Mouse (Mus musculus): ENCODE results near the gene Cd2bp2.
"Not testable (repeated sequence)": the region's sequence is repeated elsewhere in the genome, so short reads cannot be mapped to it uniquely, and the experiment has no call there.

Cd2bp2 gene

DNA sequence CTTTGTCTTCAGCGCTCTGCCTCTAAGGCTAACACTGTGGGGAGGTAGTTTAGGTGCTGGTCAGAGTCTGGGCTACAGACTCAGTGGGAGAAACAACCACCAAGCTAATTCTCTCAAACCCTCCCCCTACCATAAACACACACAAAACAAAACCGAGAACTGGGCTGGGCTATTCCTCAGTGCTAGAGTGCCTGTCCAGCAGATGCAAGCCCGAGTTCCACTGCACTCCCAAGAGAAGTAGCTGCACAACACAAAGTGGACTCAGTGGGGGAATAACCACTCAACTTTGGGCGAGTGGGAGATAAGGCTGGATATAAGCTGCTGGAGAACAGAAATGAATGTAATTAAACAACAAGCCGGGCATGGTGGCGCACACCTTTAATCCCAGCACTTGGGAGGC is 5.2 kb downstream of the Cd2bp2 start:
- no peak for DNase-seq (ENCODE audit: inconsistent ontology term)

- no peak for DNase-seq (ENCODE audit: inconsistent ontology term)
These were observed 7.3 kb downstream of the Cd2bp2 start for GRCm38 (mm10) chr7:127188305-127189276.

GRCm38 (mm10) chr7:127187351-127187750 is 8.5 kb downstream of the Cd2bp2 start:
- no peak for DNase-seq (ENCODE audit: inconsistent ontology term)

GRCm38 (mm10) chr7:127185601-127186000 is 10.2 kb downstream of the Cd2bp2 start:
- DNase-seq (ENCODE audit: inconsistent ontology term): no peak

GRCm38 (mm10) chr7:127184720-127185119 is 11.1 kb downstream of the Cd2bp2 start:
- no peak for DNase-seq (ENCODE audit: inconsistent ontology term)

GRCm38 (mm10) chr7:127183828-127184227 is 12.0 kb downstream of the Cd2bp2 start:
- DNase-seq (ENCODE audit: inconsistent ontology term): no peak

- DNase-seq (ENCODE audit: inconsistent ontology term): no peak
These were observed 12.5 kb downstream of the Cd2bp2 start for GRCm38 (mm10) chr7:127183345-127183744.

DNA sequence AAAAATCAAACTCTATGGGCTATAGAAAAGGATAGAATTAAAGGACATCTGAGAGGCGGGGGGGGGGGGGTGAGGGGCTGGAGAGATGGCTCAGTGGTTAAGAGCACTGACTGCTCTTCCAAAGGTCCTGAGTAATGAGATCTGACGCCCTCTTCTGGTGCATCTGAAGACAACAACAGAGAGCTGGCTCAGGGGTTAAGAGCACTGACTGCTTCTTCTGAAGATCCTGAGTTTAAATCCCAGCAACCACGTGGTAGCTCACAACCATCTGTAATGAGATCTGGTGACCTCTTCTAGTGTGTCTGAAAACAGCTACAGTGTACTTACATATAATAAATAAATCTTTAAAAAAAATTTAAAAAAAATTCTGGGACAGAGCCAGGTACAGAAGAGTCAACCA is 14.1 kb downstream of the Cd2bp2 start:
- DNase-seq (ENCODE audit: inconsistent ontology term): not testable (repeated sequence)

DNA sequence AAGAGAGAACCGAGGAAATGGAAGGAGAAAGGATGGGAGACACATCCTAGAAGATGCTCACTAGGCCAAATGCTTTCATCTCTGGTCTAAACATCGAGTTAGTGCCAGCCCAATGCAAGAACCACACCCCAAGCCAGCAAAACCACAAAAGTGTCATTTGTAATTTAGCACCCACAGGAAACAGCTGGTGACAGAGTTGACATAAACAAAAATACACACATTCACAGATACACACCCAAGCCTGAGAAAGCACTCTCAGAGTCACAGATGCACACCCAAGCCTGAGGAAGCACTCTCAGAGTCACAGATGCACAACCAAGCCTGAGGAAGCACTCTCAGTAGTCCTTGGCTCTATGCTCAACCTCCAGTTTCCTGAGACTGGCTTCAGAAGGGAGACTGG is 15.1 kb downstream of the Cd2bp2 start:
- no peak for DNase-seq (ENCODE audit: inconsistent ontology term)

DNA sequence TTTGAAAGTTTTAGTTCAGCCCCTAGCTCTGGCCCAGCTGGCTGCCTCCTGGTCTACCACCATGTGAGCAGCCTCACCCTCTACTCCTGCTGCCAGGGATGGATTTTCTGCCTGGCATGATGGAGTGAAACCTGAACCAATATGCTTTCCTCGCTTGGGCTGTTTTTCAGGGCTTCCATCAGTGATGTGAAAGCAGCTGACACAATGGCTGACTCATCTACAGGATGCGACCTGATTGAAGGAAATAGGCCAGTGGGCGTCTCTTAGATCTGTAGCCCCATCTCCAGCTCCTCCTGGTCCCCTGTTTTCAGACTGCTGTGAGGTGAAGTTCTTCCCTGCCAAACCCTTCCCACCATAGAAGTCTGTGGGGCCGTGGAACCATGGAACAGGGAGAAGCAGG is 18.9 kb downstream of the Cd2bp2 start:
- DNase-seq (ENCODE audit: inconsistent ontology term): no peak

- DNase-seq (ENCODE audit: inconsistent ontology term): no peak
These were observed 29.3 kb downstream of the Cd2bp2 start for GRCm38 (mm10) chr7:127166501-127166900.

DNA sequence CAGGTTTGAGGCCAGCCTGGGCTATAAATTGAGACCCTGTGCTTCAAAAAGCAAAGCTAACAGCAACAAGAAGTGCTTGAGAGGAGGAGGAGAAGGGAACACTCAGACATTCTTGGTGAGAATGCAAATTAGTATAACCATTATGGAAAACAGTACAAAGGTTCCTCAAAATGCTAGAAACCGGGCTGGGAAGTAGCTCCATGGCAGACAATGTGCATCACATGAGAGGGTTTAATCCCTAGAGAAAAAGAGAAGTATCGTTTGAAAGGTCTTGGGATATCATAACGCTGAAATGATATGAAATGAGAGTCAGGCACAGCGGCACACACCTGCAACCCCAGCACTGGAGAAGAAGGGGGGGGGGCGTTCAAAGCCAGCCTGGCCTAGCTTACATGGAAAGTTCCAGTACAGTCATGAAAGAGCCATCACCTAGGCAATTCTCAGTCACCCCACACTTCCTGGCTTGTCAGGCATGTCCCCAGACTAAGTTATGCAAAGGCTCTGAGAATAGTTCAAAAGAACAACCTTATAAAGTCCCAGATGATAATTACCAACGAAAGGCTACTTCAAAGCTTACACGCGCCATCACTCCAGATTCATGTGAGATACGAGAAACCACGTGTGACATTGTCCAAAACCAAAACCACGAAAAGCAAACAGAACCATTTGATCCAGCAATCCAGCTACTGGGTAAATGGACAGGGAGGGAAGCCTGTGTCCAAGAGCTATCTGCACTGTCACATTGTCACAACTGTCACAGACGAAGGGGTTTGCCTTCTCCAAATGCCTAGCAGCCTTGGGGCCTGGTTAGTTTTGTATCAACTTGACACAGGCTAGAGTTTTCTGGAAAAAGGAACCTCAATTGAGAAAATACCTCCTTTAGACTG is 30.0 kb downstream of the Cd2bp2 start:
- DNase-seq (ENCODE audit: inconsistent ontology term): no peak

DNA sequence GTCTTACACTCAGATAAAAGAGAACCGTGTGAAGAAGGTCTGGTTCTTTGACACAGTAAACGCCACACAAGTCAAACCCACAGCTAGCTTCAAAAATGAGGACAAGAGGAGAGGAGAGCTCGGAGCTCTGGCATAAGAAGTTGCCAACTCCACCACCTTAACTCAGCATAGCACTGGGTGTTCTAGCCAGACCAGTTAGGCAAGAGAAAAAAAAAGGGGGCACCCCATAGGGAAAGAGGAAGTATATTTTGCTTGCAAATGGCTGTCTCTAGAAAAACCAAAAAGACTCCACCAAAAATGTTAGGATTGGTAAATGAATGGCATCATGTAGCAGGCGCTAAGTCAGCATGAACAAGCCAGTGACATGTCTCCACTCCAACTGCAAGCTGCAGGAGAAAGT is 31.8 kb downstream of the Cd2bp2 start:
- no peak for DNase-seq (ENCODE audit: inconsistent ontology term)

DNA sequence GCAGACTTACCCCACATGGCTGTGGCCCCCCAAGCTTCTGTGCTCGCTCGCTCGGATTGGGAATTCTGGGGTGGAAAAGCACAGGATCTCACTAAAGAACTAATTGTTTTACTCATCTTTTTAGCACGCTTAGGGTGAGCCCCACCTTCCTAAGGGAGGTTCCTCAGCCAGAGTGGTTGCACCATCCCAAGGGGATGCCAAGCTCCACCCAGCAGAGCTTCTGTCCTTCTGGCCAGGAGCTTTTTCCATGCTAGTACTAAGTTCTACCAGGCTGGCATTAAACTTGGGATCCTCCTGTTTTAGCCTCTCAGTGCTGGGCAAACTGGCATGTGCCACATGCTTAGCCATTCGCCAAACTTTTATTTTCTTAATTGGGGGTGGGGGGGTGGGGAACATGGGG is 33.3 kb downstream of the Cd2bp2 start:
- no peak for DNase-seq (ENCODE audit: inconsistent ontology term)

DNA sequence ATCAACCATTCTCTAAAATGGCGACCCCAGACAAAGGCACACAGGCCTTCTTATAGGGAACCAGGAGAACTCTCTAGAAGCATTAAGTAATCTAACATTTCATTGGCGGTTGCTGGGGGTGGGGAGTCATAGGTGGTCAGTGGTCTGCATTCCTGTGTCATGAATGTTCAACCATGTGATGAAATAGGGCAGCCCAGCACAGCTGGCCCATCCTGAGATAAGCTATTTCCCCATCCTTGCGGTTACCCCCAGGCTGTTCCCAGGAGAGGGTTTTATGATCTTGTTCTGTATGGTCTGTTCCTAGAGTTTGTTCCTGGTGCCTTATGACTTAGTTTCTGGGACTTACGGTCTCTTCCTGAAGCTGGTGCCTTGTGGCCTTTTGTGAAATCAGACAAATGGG is 38.3 kb downstream of the Cd2bp2 start:
- DNase-seq (ENCODE audit: inconsistent ontology term): peak; percentile 19

GRCm38 (mm10) chr7:127153477-127153876 is 42.4 kb downstream of the Cd2bp2 start:
- DNase-seq (ENCODE audit: inconsistent ontology term): no peak

DNA sequence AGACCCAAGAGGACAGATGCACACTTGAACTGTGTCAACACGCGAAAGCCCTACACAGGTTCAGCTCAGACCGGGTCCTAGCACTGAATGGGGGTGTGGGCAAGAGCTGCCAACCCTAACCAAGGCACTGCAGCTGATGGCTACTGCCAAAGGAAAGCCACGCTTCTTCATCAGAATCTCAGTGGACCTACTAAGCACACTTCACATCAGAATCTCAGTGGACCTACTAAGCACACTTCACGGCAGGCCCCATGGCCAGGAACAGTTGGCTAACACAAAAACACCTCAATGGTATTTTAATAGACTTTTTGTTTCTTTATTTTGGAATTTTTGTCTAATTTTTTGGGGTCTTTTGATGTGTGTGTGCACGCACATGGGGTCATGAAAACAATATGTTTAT is 43.4 kb downstream of the Cd2bp2 start:
- no peak for DNase-seq (ENCODE audit: inconsistent ontology term)

DNA sequence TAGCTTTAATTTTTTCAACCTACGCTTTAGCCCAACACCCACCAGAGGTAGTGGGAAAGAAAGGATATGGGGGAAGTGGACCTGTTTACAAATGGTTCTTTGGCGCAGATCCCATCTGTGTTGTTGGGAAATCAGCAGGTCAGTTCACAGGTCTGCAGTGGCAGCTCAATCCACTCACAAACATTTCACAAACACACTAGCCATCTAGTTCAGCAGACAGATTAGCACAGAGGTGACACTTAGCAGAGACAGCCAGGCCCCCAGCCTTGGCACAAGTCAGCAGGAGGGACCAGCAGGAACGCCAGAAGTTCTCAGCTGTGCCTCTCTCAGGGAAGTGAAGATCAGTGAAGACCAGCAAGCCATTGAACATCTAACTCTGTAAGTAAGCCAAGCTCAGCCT is 47.9 kb downstream of the Cd2bp2 start:
- DNase-seq (ENCODE audit: inconsistent ontology term): no peak

- DNase-seq (ENCODE audit: inconsistent ontology term): no peak
These were observed 49.6 kb downstream of the Cd2bp2 start for GRCm38 (mm10) chr7:127146267-127146603.

DNA sequence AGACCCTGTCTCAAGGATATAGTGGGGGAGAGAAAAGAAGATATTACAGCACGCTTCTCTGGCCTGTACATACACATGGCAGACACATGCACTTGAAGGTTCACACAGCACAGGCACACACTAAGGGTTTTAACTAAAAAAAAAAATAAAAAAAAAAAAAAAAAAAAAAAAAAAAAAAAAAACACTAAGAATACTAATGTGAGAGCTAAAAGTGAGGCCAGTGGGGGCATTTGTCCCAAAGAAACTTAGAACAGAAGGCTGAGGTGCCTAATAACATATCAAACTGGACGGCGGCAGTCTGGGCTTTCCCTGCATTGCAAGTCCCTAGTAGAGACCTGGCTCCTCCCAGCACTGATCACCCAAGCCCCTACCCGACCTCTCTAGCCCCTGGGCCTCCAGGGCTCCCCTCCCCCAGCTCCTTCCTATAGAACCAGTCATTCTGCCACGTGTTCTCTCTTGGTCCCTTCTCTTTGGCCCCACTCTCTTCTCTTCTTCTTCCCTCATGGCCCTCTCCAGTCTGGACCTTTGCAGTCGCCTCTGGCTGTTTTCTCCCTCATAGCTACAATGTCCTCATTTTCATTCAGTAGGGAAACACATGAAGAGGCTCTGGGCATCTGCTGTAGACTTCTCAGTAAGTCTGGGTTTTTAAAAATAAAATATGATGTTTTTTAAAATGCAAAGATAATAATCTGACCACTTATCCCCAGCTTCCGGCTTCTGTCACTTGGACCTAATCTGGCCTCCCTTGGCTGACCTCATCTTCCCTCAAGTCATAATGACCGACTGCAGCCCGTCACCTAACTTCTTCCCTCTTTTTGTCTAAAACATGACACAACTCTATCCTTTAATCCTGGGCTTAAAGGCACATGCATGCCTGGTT is 50.2 kb downstream of the Cd2bp2 start:
- DNase-seq (ENCODE audit: inconsistent ontology term): no peak

- DNase-seq (ENCODE audit: inconsistent ontology term): no peak
These were observed 51.4 kb downstream of the Cd2bp2 start for GRCm38 (mm10) chr7:127144412-127144811.

- DNase-seq (ENCODE audit: inconsistent ontology term): no peak
These were observed 53.2 kb downstream of the Cd2bp2 start for GRCm38 (mm10) chr7:127142666-127143065.
